Mouse (Mus musculus) mouse embryonic stem cell (cell line): Measurements from ENCODE around the gene Gpx3.
"Not testable (repeated sequence)": the region's sequence is repeated elsewhere in the genome, so short reads cannot be mapped to it uniquely, and the experiment has no call there.

Experiments
- in situ Hi-C, 2 experiments: fragments of 300-500 bp; cut with MboI; formaldehyde crosslinking; loops; 1 replicate in 1 of 2; 3 replicates in 1 of 2; pipeline ENCODE4 v1.14.3; 2019 to 2020; ENCODE audit warnings: low sequenced_read_pairs in 2 of 2, low pct_unique_long_range_greater_than_20kb in 1 of 2, mixed read lengths in 1 of 2; ENCODE audit not compliant: unreplicated experiment in 1 of 2

Gene Gpx3

DNA sequence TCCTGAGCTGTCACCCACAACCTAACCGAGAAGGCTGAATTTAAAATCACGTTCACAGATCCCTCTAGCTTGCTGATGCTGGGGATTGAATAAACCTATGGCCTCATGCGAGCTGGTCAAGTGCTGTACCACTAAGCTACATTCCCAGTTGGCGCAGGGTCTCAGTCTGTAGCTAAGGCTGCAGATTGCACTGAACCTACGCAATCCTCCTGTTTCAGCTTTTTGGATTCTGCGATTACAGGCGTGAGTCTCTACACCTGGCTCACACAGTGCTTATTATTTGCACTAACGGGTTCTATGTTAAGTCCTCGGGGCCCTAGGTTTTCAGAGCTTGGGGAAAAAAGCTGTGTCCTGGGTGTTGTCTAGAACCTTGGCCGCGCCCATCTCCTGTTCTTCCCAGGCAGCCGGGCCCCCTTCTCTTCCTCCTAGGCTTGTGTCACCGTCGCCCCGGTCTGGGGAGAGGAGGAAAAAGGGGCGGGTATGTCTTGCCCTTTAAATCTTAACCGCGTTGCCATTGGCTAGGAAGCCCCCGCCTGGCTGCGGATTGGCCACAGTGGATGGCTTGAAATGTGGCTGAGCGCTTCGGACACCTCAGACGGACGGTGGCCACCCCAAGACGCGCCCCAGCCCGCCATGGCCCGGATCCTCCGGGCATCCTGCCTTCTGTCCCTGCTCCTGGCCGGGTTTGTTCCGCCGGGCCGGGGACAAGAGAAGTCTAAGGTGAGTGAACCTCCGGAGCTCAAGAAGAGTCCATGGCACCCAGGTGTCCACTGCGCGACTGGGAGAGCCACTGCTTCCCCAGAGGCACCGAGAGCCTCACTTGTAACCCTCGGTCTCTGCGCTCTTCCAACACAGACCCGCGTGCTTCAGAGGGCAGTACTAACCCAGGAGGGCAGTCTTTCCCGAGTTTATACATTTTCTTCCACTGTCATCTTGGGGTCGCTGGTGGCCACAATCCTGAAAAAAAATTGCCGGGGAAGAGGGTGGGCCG lies at the start of gene Gpx3:
TSS of gene Gpx3 (plus strand) at position 121 of the 991 bp plus-strand sequence.
- in situ Hi-C loops = no loop called here

DNA sequence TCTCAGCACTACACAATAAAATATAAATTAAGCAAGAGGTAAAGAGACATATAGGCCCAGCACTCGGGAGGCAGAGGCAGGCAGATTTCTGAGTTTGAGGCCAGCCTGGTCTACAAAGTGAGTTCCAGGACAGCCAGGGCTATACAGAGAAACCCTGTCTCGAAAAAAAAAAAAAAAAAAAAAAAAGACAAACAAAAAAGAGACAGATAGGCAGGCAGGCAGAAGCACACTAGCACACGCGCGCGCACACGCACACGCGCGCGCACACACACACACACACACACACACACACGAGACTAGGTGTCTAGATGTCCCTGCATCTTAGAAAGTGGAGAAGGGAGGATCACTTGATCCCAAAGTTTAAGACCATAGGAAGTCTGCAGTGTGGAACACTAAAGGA lies 43.4 kb upstream of the Gpx3 start:
- in situ Hi-C loops = not testable (repeated sequence)

DNA sequence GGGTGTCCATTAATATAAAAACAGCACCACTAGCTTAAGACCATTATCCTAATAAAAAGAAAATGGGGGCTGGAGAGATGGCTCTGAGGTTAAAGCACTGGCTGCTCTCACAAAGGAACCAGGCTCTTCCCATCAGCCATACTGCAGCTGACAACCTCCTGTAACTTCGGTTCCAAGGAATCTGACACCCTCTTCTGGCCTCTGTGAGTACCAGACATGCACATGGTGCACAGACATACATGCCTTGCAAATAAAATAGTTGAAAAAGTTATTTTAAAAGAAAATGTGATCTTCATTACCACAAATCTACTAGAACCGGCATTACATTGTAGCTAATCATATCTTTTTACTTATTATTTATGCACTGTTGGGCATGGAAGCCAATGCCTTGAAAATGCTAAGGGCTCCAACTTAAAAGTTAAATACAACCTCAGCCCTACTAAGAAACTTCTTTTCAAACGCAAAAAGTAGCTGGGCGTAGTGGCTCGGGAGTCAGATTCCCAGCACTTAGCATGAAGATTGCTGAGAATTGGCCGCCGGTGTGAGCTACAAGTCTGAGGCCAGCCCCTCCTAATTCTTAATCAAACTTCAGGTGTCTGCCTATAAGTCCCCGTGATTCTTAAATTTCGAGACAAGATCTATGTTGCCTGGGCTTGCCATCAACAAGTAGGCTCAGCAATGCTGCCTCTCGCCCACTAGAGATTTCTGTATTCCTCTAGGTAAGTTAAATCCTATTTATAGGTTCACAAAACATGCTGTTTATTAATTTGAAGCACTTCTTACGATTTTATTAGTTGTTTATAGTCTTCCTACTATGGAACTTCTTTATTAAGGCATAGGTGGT lies 42.7 kb upstream of the Gpx3 start:
- in situ Hi-C loops = loop anchor here (5.0 kb wide), 1 partner anchor 152 kb away; no protein-coding TSS in a partner anchor

DNA sequence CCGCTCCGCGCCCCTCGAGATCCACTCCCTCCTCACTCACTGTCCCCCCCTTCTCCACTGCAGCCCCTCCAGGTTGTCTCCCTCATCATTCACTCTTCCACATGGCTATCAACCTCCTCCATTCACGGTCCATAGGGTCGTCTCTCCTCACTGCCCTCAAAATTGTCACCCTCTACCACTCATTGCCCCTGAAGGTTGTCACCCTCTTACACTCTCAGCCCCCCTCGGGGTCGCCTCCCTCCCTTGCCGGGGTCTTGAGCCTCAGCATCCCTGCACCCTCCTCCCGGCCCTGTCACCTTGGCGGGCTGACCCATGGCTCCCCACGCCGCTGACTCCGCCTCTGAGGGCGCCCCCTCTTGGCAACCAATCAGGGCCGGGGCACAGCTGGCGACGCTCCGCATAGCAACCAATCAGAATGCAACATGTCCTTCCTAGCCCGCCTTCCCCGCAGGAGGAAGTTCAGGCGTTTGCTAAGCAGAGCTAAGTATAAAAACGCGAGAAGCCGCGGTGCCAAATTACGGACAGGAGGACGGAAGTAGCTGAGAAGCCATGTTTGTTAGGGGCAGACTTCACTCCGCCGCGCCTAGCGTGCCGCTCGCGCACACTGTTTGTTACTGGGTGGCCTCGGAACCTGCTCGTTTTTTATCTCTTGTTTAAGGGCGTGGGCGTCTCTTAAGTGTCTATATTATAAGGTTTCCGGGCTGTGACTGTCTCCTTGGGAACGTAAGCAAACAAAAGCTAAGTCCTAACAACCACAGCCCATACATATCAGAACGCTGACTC lies 41.8 kb upstream of the Gpx3 start, which contains the start of gene Lyrm7:
TSS of gene Lyrm7 (minus strand) at position 661 of the 783 bp plus-strand sequence.
- in situ Hi-C loops = loop anchor here (5.0 kb wide), 1 partner anchor 153 kb away; no protein-coding TSS in a partner anchor

DNA sequence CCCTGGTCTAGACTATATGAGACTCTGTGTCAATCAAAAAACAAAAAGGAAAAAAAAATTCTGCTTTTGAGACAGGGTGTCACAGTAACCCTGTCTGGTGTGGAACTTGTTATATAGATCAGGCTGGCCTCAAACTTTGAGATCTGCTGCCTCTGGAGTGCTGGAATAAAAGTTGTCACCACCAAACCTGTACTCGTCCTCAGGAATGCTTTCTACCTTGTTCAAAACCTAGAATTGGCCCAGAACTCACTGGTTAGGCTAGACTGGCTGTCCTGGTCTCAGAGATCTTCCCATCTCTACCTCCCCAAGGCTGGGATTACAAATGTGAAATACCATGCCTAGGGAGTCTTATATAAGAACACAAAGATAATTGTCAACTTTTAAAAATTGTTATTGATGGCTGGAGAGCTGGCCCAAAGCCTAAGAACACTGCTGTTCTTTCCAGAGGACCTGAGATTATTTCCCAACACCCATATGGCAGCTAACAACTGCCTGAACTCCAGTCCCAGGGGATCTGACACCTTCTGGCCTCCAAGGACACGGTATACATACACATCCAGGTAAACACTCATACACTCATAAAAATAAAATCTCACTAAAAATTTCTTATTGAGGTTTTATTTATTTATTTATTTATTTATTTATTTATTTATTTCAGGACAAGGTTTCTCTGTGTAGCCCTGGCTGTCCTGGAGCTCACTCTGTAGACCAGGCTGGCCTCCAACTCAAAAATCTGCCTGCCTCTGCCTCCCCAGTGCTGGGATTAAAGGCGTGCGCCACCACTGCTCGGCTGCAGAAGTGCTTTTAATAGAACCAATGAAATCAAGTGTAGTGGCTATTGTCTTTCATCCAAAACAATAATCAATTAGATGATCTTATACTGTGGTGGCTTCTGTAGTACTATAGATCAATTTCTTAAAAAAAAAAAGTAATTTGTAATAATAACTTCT lies 40.5 kb upstream of the Gpx3 start:
- in situ Hi-C loops = loop anchor here (5.0 kb wide), 1 partner anchor 154 kb away; no protein-coding TSS in a partner anchor

DNA sequence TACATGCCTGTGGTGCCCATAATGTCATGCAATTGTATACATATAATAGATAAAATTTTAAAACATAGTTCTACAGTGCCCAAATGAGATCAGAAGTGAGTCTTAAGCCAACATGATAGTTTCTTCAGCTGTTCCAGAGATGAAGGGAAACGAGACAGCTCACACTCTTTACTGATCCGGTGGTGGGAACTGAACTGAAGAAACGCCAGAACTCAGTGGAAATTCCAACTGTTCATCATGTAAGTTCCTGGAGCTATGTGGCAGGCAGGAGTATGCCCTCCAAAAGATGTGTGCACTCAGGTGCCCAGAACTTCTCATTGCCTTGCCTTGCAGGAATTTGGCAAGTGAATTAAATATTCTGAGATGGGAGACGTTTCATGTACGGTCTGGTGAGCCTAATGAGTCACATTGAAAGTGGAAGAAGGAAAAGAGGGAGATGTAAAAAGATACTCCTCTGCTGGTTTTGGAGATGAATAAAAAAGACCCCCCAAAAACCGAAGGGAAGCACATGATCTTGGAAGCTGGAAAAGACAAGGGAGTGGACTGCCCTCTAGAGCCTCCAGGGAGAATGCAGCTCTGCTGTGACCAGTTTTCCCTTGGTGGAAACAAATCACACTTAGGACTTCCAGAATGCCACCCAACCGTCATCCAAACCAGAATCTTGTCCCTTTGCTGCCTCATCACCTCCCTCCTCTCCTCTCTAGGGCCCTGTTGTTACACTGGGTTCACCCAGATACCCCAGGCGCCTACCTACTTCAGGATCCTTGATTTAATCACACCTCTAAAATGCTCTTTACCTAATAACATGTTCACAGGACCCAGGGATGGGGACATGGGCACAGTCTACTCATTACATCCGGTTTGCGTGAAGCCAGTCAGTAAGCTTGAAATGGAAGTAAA lies 39.4 kb upstream of the Gpx3 start:
- in situ Hi-C loops = loop anchor here (5.0 kb wide), 1 partner anchor 156 kb away; no protein-coding TSS in a partner anchor

DNA sequence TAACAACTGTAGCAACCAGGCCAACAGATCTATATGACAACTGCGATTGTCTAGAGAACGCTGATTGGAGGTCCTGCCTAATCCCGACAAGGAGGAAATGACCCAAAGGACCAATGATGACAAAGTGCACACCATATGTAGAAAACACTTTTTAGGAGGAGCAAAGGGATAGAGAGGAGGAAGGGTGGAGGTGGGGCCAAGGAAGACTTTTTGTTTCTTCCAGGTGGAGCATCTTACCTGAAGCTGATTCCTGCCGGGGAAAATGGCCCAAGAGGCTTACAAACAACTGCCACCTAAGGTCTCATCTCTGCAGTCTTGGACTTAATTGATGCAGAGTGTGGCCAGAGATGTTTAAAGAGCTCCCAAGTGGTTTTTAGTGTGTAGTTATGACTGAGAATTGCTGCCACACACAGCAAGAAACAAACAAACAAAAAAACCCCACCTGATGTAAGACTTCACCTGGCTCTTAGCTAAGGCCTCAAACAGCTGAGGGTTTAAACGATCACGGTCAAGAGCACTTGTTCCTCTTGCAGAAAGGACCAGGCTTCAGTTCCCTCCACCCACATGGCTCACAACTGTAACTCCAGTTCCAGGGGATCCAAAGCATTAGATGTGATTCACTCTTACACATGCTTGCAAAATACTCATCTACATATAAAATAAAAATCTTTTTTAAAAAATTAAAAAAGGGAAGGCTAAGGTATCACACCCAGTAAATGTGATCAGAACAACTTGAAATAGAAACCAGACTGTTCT lies 36.7 kb upstream of the Gpx3 start:
- in situ Hi-C loops = no loop called here

DNA sequence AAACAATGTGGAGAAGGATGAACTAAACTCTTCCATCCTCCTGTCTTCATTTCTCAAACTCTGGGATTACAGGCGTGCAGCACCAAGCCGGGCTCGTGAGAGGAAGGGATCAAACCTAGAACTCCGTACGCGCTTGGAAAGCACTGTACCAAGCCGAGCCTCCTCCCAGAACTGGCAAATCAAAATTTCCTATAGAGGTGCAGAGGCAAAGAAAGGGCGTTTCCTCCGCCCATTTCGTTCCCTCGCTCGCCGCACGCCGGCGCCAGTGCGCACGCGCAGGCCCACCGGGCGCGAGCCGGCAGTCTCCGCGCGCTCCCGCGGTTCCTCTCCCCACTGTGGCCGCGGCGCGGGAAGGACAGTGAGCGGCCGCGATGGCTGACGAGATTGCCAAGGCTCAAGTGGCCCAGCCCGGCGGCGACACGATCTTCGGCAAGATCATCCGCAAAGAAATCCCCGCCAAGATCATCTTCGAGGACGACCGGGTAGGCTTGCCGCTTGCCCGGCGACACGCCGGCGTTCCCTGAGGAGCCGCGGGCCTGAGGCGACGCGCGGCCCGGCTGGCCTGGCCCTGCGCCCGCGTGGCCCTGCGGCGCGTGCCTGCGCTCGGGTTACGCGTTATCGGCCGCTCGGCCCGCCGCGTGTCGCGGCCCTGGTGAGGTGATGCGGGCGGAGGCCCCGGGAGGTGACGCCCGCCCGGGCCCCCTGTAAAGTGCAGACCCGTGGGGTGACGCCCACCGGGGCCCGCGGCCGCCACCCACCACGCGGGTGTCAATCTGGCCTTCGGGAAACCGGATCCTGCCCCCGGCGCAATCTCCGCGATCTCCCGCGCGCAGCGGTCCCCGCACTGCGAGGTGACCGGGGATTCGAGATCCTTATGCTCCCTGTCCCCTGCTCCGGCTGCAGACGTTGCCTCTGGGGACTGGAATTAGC lies 35.9 kb upstream of the Gpx3 start, which contains the start of gene Hint1:
TSS of gene Hint1 (plus strand) at position 265 of the 930 bp plus-strand sequence.
- in situ Hi-C loops = no loop called here

DNA sequence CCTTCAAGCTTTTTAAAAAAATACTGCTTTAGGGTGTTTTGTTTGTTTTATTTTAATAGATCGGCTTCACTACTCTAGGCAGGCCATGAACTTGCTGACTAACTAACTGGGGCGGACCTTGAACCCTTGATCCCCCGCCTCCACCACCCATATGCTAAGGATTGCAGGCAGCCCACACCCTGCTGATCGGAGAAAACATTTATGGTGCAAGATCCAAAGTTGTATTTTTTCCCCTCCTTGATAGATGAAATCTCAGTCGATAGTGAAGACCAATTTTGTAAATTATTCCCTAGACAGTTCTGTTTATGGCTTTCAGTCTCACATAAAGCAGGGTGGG lies 35.2 kb upstream of the Gpx3 start:
- in situ Hi-C loops = no loop called here

DNA sequence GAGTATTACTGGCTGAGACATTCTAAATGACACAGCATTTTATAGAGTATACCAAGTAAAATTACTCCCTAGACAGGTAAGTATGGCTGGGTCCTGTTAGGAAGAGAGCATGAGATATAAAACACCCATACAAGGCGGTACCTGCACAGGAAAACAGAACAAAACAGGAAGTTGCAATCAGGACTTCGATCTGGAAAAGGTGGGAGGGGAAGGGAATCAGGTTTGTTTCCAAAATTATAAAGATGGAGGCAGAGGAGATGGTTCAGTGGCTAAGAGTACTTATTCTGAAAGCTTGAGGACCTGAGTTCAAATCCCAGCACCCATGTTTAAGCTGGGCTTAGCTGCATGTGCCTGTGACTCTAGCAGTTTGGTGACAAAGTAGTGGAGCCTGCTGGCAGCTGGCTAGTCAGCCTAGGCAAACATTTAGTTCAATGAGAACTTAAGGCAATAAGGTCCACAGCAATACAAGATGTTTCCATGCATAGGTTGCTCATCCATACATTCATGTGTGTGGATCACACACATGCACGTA lies 34.3 kb upstream of the Gpx3 start:
- in situ Hi-C loops = no loop called here

DNA sequence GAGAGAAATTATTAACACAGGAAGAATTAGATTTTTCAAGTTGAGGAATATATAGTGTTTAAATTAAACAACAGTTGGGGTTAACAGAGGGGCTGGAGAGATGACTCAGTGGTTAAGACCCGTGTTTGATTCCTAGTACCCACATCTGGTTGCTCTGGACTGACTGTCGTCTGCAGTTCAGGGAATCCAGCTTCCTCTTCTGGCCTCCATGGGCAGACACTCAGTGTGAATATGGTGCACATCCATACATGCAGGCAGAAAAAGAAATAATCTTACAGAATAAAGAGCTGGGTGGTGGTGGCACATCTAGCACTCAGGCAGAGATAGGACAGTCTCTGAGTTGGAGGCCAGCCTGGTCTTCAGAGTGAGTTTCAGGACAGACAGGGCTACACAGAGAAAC lies 33.8 kb upstream of the Gpx3 start:
- in situ Hi-C loops = no loop called here

DNA sequence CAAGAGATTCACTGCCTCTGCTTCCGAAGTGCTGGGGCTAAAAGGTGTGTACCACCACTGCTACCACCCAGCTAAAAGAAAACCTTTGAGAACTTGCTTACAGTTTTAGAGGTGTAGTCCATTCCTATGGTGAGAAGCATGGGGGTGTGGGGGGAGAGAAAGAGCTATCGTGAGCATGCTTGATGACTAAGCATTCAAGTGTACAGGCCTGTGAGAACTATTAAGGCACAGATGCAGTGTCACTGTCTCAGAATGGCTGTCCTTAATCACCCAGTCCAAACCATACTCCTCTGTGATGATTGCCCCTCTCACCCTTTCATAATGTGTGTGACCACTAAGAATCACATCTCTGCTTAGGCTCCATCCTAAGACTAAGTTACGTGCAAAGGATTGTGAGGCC lies 32.9 kb upstream of the Gpx3 start:
- in situ Hi-C loops = no loop called here

DNA sequence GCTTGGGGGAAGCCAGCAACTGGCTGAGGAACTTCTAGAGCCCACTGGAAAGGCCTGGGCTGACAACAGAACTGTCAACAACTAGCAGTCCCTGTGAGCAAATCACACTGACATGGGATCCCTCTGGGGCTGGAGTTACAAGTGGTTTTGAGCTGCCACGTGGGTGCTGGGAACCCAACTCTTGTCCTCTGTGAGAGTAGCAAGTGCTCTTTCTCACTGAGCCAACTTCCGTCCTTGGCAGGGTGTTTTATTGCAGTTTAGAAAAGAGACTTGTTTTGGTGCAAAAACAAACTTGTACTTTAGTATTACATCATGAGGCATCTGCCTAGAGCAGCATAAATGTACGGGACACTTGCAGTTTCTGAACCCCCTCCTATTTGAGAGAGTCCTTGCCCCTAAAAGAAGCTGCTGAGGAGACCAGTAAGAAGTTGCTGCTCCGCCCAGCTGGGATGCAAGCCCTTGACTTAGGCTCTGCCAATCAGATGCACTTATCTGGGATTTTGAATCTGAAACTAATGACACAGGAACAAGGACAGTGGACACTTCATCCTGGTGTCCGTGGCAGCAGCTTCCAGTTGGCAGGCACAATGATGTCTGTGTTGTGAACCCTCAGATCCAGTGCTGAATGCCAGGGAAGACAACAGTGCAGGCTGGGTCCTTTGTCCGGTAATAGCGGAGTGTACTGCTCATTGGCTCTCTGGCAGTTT lies 30.3 kb upstream of the Gpx3 start:
- in situ Hi-C loops = no loop called here

DNA sequence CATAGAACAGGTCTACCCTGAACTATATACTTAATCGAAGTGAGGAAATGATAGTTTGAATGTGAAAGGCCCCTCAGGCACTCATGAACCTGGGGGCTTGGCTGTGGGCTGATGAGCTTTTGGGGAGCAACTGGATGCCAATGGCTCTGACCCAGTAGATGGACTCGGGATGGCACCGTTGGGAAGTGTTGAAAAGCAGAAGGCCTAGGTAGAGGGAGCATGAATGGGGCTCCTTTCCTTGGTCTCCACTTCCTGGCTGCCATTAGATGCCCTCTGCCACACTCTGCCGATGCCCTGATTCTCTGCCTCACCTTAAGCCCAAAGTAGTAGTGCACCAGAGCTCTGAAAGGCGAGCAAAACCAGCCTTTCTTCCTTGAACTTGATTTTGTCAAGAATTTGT lies 26.2 kb upstream of the Gpx3 start:
- in situ Hi-C loops = no loop called here
